Mouse (Mus musculus) myocyte (in vitro differentiated cells): ENCODE results near the gene Pvalb.

Source experiments
- MYOG ChIP-seq, 3 experiments: IDR thresholded peaks; one replicate each; pipeline ENCODE4 v1.6.1; 2011; ENCODE audit warnings: control low read depth in 2 of 3, low read depth in 2 of 3, mild to moderate bottlenecking in 2 of 3; ENCODE audit not compliant: insufficient read length in 2 of 3, control insufficient read depth in 1 of 3, insufficient read depth in 1 of 3
- POLR2A ChIP-seq: IDR thresholded peaks from one replicate; pipeline ENCODE4 v1.6.1; 2011; ENCODE audit warnings: low read depth, mild to moderate bottlenecking, control low read depth, moderate library complexity; ENCODE audit not compliant: insufficient read length

DNA sequence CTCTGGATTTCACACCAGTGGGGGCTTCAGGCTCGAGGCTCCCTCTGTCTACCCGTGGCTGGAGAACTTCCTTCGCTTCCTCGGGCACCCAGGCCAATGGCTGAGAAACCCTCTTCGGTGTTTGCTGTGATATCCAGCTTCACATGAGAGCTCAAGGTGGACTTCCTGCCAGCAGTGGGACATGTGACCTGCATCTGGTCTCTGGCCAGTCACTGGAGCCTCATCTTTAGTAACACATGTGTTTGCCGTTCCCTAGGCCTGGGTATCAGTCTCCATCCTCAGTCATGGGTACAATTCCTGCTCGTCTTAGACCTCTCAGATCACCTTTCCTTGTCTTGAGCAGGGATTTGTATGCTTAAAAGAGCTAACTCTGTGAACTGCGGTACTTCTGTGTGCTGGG is 36.9 kb upstream of the Pvalb start:
- TF ChIP-seq POLR2A = no peak
- no peak for TF ChIP-seq MYOG (IDR thresholded peaks at IDR 0.05; ENCODE audit: control insufficient read depth in 1 of 3, insufficient read depth in 1 of 3, insufficient read length in 2 of 3, low read depth in 2 of 3)
